Mouse (Mus musculus): ENCODE data around the gene Pde4dip. TPM values are rescaled to one million over a fixed set of nuclear protein-coding genes. Genes with fewer than 3 reads are reported as not detected.

Pde4dip gene
- polyA plus RNA-seq, 2 experiments = 4.0 to 6.7 TPM

DNA sequence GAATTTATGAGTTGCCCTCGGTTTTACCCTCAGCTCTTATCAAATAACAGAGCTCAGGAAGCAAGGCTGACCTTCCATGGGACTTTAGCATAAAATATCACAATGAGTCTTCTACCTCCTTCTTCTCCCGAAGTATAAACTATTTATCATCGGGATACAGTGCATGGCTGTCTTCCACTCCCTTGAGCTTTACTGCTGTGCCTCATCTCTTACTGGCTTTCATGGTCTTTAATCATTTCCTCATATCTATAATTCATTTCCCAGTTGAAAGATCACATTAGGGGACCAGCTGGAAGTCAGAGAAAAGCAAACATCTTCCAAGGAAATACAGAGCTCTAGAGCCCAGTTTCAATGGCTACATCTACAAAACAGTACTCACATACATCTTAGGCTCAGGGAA, 239.5 kb downstream of the Pde4dip start:
- no peak for TF ChIP-seq CTCF (IDR thresholded peaks at IDR 0.05; ENCODE audit: low read depth)
- no peak for TF ChIP-seq EP300 (IDR thresholded peaks at IDR 0.05; ENCODE audit: low read depth)
- ATAC-seq (ENCODE audit: insufficient read depth) (no peak), DNase-seq (ENCODE audit: low read depth in 3 of 3, low spot score in 3 of 3) (no peak)
- no peak overlapping the region for H3K4me2 ChIP-seq (ENCODE audit: low read depth)
- 49% methylated on average over 3 of the region's 3 CpGs for WGBS (ENCODE audit: insufficient replicate concordance)
- no peak overlapping the region for H3K4me3 ChIP-seq (ENCODE audit: insufficient read depth in 1 of 2, low read depth in 2 of 2, low read length in 2 of 2)
- H3K4me1 ChIP-seq (replicated peaks; ENCODE audit: control insufficient read depth in 2 of 2, insufficient read depth in 2 of 2, low read length in 1 of 2) = no peaks in the 10 kb centered on the region
- H3K9me3 ChIP-seq (ENCODE audit: control insufficient read depth, low read length) = no peaks in the 10 kb centered on the region
- H3K9ac ChIP-seq (replicated peaks) = no peak overlapping the region
- H3K36me3 ChIP-seq (replicated peaks; ENCODE audit: control insufficient read depth, insufficient read depth, low read depth) = no peaks in the 10 kb centered on the region
- H3K27ac ChIP-seq = no peak overlapping the region
- H3K27me3 ChIP-seq (ENCODE audit: control insufficient read depth, insufficient read depth, low read length) = no peaks in the 10 kb centered on the region

GRCm38 (mm10) chr3:97648518-97648917, 240.0 kb downstream of the Pde4dip start:
- TF ChIP-seq CTCF (IDR thresholded peaks at IDR 0.05; ENCODE audit: low read depth) = no peak
- TF ChIP-seq EP300 (IDR thresholded peaks at IDR 0.05; ENCODE audit: low read depth) = no peak
- no peaks in the 10 kb centered on the region for H3K4me1 ChIP-seq (replicated peaks; ENCODE audit: control insufficient read depth in 2 of 2, insufficient read depth in 2 of 2, low read length in 1 of 2)
- DNase-seq (ENCODE audit: low read depth in 3 of 3, low spot score in 3 of 3) (no peak), ATAC-seq (ENCODE audit: insufficient read depth) (no peak)
- no peak overlapping the region for H3K9ac ChIP-seq (replicated peaks)
- H3K4me3 ChIP-seq (ENCODE audit: insufficient read depth in 1 of 2, low read depth in 2 of 2, low read length in 2 of 2) = no peak overlapping the region
- no peaks in the 10 kb centered on the region for H3K27me3 ChIP-seq (ENCODE audit: control insufficient read depth, insufficient read depth, low read length)
- no peak overlapping the region for H3K27ac ChIP-seq
- WGBS (ENCODE audit: insufficient replicate concordance) = 44% methylated on average over 1 of the region's 1 CpGs
- no peak overlapping the region for H3K4me2 ChIP-seq (ENCODE audit: low read depth)
- no peaks in the 10 kb centered on the region for H3K36me3 ChIP-seq (replicated peaks; ENCODE audit: control insufficient read depth, insufficient read depth, low read depth)
- H3K9me3 ChIP-seq (ENCODE audit: control insufficient read depth, low read length) = no peaks in the 10 kb centered on the region

DNA sequence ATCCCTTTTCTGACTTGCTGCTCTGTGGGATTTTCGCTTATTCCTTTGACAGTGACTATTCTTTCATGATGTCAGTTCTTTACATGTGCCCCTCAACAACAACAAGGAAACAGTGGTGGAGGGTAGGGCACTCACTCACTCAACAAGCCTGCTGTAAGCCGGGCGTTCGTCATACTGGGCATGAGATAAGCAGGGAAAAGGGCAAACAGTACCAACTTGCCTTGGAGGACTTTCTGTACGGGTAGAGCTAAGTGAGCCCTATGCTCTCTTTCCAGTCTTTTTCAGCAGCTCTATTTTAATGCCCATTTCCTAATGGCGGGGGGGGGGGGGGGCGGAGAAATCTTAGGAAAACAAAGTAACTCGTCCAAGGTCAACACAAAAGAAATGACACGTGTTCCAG, 246.5 kb downstream of the Pde4dip start:
- TF ChIP-seq EP300 (IDR thresholded peaks at IDR 0.05; ENCODE audit: low read depth) = no peak
- TF ChIP-seq CTCF (IDR thresholded peaks at IDR 0.05; ENCODE audit: low read depth) = no peak
- Histone ChIP-seq H3K9me3 (ENCODE audit: control insufficient read depth, low read length) (no peaks in the 10 kb centered on the region), H3K36me3 (replicated peaks; ENCODE audit: control insufficient read depth, insufficient read depth, low read depth) (no peaks in the 10 kb centered on the region), H3K27ac (no peak overlapping the region), H3K9ac (replicated peaks) (no peak overlapping the region), H3K4me1 (replicated peaks; ENCODE audit: control insufficient read depth in 2 of 2, insufficient read depth in 2 of 2, low read length in 1 of 2) (no peaks in the 10 kb centered on the region), H3K4me3 (ENCODE audit: insufficient read depth in 1 of 2, low read depth in 2 of 2, low read length in 2 of 2) (no peak overlapping the region), H3K4me2 (ENCODE audit: low read depth) (no peak overlapping the region), H3K27me3 (ENCODE audit: control insufficient read depth, insufficient read depth, low read length) (no peaks in the 10 kb centered on the region)
- 59% methylated on average over 9 of the region's 9 CpGs for WGBS (ENCODE audit: insufficient replicate concordance)
- ATAC-seq (ENCODE audit: insufficient read depth) (no peak), DNase-seq (ENCODE audit: low read depth in 3 of 3, low spot score in 3 of 3) (no peak)

DNA sequence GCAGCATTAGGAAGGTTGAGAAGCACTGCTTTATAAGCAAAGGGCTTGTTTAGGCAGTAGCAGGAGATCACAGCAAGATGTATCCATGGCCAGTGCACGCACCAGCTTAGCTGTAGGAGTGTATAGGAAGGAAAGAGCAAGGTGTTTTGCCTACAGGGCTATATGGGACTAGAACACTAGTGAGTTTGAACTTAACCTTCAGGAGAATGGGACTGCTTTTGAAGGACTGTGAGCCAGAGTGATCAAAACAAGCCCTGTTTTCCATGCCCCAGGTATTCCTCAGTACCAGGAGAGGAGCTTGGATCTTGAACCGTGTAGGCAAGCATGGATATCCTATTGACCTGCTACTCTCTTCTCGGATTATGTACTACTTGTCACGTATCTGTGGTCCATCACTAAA, 247.1 kb downstream of the Pde4dip start:
- no peak for DNase-seq (ENCODE audit: low read depth in 3 of 3, low spot score in 3 of 3)
- no peak for ATAC-seq (ENCODE audit: insufficient read depth)
- no peak for TF ChIP-seq EP300 (IDR thresholded peaks at IDR 0.05; ENCODE audit: low read depth)
- no peak for TF ChIP-seq CTCF (IDR thresholded peaks at IDR 0.05; ENCODE audit: low read depth)
- Histone ChIP-seq H3K9ac (replicated peaks) (no peak overlapping the region), H3K4me3 (ENCODE audit: insufficient read depth in 1 of 2, low read depth in 2 of 2, low read length in 2 of 2) (no peak overlapping the region), H3K9me3 (ENCODE audit: control insufficient read depth, low read length) (no peaks in the 10 kb centered on the region), H3K27ac (no peak overlapping the region), H3K27me3 (ENCODE audit: control insufficient read depth, insufficient read depth, low read length) (no peaks in the 10 kb centered on the region), H3K4me1 (replicated peaks; ENCODE audit: control insufficient read depth in 2 of 2, insufficient read depth in 2 of 2, low read length in 1 of 2) (no peaks in the 10 kb centered on the region), H3K4me2 (ENCODE audit: low read depth) (no peak overlapping the region), H3K36me3 (replicated peaks; ENCODE audit: control insufficient read depth, insufficient read depth, low read depth) (no peaks in the 10 kb centered on the region)
- WGBS (ENCODE audit: insufficient replicate concordance) = 70% methylated on average over 4 of the region's 4 CpGs

Small RNA genes within 50 kb of the gene (microRNA-seq; reads per million reads assigned to microRNA genes)
- gene Mir7225 = not detected

Other genes with a start within 250 kb of the Pde4dip start
- 1.6 and 2.1 TPM in 2 replicates for gene Prkab2, start 230.5 kb downstream of the Pde4dip start, polyA plus RNA-seq (2012; rRNA removed)
- 1.1 and 1.3 TPM in 2 replicates for gene Prkab2, start 230.5 kb downstream of the Pde4dip start, polyA plus RNA-seq (2014; fragmentation: Nextera tagmentation; extraction: Ambion mirVana)
- gene Gm17651, start 214.0 kb downstream of the Pde4dip start, polyA plus RNA-seq (2012; rRNA removed) = not detected in 2 replicates
- not detected in 2 replicates for gene Gm17651, start 214.0 kb downstream of the Pde4dip start, polyA plus RNA-seq (2014; fragmentation: Nextera tagmentation; extraction: Ambion mirVana)
- gene Sec22b, start 12.5 kb upstream of the Pde4dip start, polyA plus RNA-seq (2012; rRNA removed) = 16.9 and 22.6 TPM in 2 replicates
- gene Sec22b, start 12.5 kb upstream of the Pde4dip start, polyA plus RNA-seq (2014; fragmentation: Nextera tagmentation; extraction: Ambion mirVana) = 57.7 and 63.5 TPM in 2 replicates
- gene Notch2, start 124.8 kb upstream of the Pde4dip start, polyA plus RNA-seq (2012; rRNA removed) = 2.7 and 3.0 TPM in 2 replicates
- 5.4 and 5.8 TPM in 2 replicates for gene Notch2, start 124.8 kb upstream of the Pde4dip start, polyA plus RNA-seq (2014; fragmentation: Nextera tagmentation; extraction: Ambion mirVana)